Mouse (Mus musculus): ENCODE results near the gene Prkce. TPM values are rescaled to one million over a fixed set of nuclear protein-coding genes. Genes with fewer than 3 reads are reported as not detected.

Gene Prkce
- polyA plus RNA-seq, 1 experiment from 2014 or later: 7.4 TPM

- H3K36me3 ChIP-seq (ENCODE audit: control insufficient read depth, insufficient read depth, low read length): no peaks in the 10 kb centered on the region
- no peak for DNase-seq (ENCODE audit: low spot score)
- H3K4me1 ChIP-seq (replicated peaks; ENCODE audit: control insufficient read depth, insufficient read depth, low read length): no peaks in the 10 kb centered on the region
- H3K9ac ChIP-seq (ENCODE audit: low read depth, low read length): no peak overlapping the region
- H3K27me3 ChIP-seq (ENCODE audit: control insufficient read depth, insufficient read depth, low read length): no peaks in the 10 kb centered on the region
- H3K9me3 ChIP-seq (ENCODE audit: control insufficient read depth, low read length): no peaks in the 10 kb centered on the region
- no peak overlapping the region for H3K27ac ChIP-seq (ENCODE audit: low read depth, low read length)
- no peak overlapping the region for H3K4me3 ChIP-seq (ENCODE audit: low read depth, low read length)
- no peak for ATAC-seq (ENCODE audit: low FRiP score)
- no peak overlapping the region for H3K4me2 ChIP-seq (replicated peaks; ENCODE audit: low read depth, low read length)
- 94% methylated on average over 1 of the region's 1 CpGs for WGBS
Observed at GRCm38 (mm10) chr17:86187777-86188176, 20.2 kb downstream of the Prkce start.

GRCm38 (mm10) chr17:86193979-86194378 is 26.4 kb downstream of the Prkce start:
- no peak for DNase-seq (ENCODE audit: low spot score)
- Histone ChIP-seq H3K36me3 (ENCODE audit: control insufficient read depth, insufficient read depth, low read length) (no peaks in the 10 kb centered on the region), H3K4me2 (replicated peaks; ENCODE audit: low read depth, low read length) (no peak overlapping the region), H3K27ac (ENCODE audit: low read depth, low read length) (no peak overlapping the region), H3K9ac (ENCODE audit: low read depth, low read length) (no peak overlapping the region), H3K9me3 (ENCODE audit: control insufficient read depth, low read length) (no peaks in the 10 kb centered on the region), H3K4me3 (ENCODE audit: low read depth, low read length) (no peak overlapping the region), H3K27me3 (ENCODE audit: control insufficient read depth, insufficient read depth, low read length) (no peaks in the 10 kb centered on the region), H3K4me1 (replicated peaks; ENCODE audit: control insufficient read depth, insufficient read depth, low read length) (no peaks in the 10 kb centered on the region)
- WGBS: 89% methylated on average over 6 of the region's 6 CpGs
- no peak for ATAC-seq (ENCODE audit: low FRiP score)

GRCm38 (mm10) chr17:86194921-86195320 is 27.3 kb downstream of the Prkce start:
- H3K27me3 ChIP-seq (ENCODE audit: control insufficient read depth, insufficient read depth, low read length): no peaks in the 10 kb centered on the region
- H3K9me3 ChIP-seq (ENCODE audit: control insufficient read depth, low read length): no peaks in the 10 kb centered on the region
- H3K9ac ChIP-seq (ENCODE audit: low read depth, low read length): no peak overlapping the region
- H3K4me3 ChIP-seq (ENCODE audit: low read depth, low read length): no peak overlapping the region
- no peak overlapping the region for H3K27ac ChIP-seq (ENCODE audit: low read depth, low read length)
- H3K4me1 ChIP-seq (replicated peaks; ENCODE audit: control insufficient read depth, insufficient read depth, low read length): no peaks in the 10 kb centered on the region
- 86% methylated on average over 8 of the region's 8 CpGs for WGBS
- H3K36me3 ChIP-seq (ENCODE audit: control insufficient read depth, insufficient read depth, low read length): no peaks in the 10 kb centered on the region
- no peak for ATAC-seq (ENCODE audit: low FRiP score)
- DNase-seq (ENCODE audit: low spot score): no peak
- H3K4me2 ChIP-seq (replicated peaks; ENCODE audit: low read depth, low read length): no peak overlapping the region

- ATAC-seq (ENCODE audit: low FRiP score) (no peak), DNase-seq (ENCODE audit: low spot score) (no peak)
- H3K4me3 ChIP-seq (ENCODE audit: low read depth, low read length): no peak overlapping the region
- H3K4me1 ChIP-seq (replicated peaks; ENCODE audit: control insufficient read depth, insufficient read depth, low read length): no peaks in the 10 kb centered on the region
- no peak overlapping the region for H3K4me2 ChIP-seq (replicated peaks; ENCODE audit: low read depth, low read length)
- WGBS: 89% methylated on average over 16 of the region's 16 CpGs
- no peak overlapping the region for H3K27ac ChIP-seq (ENCODE audit: low read depth, low read length)
- H3K36me3 ChIP-seq (ENCODE audit: control insufficient read depth, insufficient read depth, low read length): no peaks in the 10 kb centered on the region
- no peaks in the 10 kb centered on the region for H3K27me3 ChIP-seq (ENCODE audit: control insufficient read depth, insufficient read depth, low read length)
- no peaks in the 10 kb centered on the region for H3K9me3 ChIP-seq (ENCODE audit: control insufficient read depth, low read length)
- H3K9ac ChIP-seq (ENCODE audit: low read depth, low read length): no peak overlapping the region
Observed at GRCm38 (mm10) chr17:86198496-86199465, 31.2 kb downstream of the Prkce start.

- Histone ChIP-seq H3K9ac (ENCODE audit: low read depth, low read length) (no peak overlapping the region), H3K27me3 (ENCODE audit: control insufficient read depth, insufficient read depth, low read length) (no peaks in the 10 kb centered on the region), H3K9me3 (ENCODE audit: control insufficient read depth, low read length) (no peaks in the 10 kb centered on the region), H3K4me1 (replicated peaks; ENCODE audit: control insufficient read depth, insufficient read depth, low read length) (no peaks in the 10 kb centered on the region), H3K4me2 (replicated peaks; ENCODE audit: low read depth, low read length) (no peak overlapping the region), H3K36me3 (ENCODE audit: control insufficient read depth, insufficient read depth, low read length) (no peaks in the 10 kb centered on the region), H3K4me3 (ENCODE audit: low read depth, low read length) (no peak overlapping the region), H3K27ac (ENCODE audit: low read depth, low read length) (no peak overlapping the region)
- ATAC-seq (ENCODE audit: low FRiP score) (no peak), DNase-seq (ENCODE audit: low spot score) (no peak)
- 94% methylated on average over 7 of the region's 7 CpGs for WGBS
Observed at GRCm38 (mm10) chr17:86201981-86202380, 34.4 kb downstream of the Prkce start.

GRCm38 (mm10) chr17:86202972-86203371 is 35.4 kb downstream of the Prkce start:
- Histone ChIP-seq H3K27me3 (ENCODE audit: control insufficient read depth, insufficient read depth, low read length) (no peaks in the 10 kb centered on the region), H3K4me2 (replicated peaks; ENCODE audit: low read depth, low read length) (no peak overlapping the region), H3K9ac (ENCODE audit: low read depth, low read length) (no peak overlapping the region), H3K36me3 (ENCODE audit: control insufficient read depth, insufficient read depth, low read length) (no peaks in the 10 kb centered on the region), H3K4me1 (replicated peaks; ENCODE audit: control insufficient read depth, insufficient read depth, low read length) (no peaks in the 10 kb centered on the region), H3K27ac (ENCODE audit: low read depth, low read length) (no peak overlapping the region), H3K9me3 (ENCODE audit: control insufficient read depth, low read length) (no peaks in the 10 kb centered on the region), H3K4me3 (ENCODE audit: low read depth, low read length) (no peak overlapping the region)
- ATAC-seq (ENCODE audit: low FRiP score) (no peak), DNase-seq (ENCODE audit: low spot score) (no peak)
- WGBS: 93% methylated on average over 6 of the region's 6 CpGs

- H3K27me3 ChIP-seq (ENCODE audit: control insufficient read depth, insufficient read depth, low read length): no peaks in the 10 kb centered on the region
- no peak overlapping the region for H3K4me3 ChIP-seq (ENCODE audit: low read depth, low read length)
- no peak overlapping the region for H3K9ac ChIP-seq (ENCODE audit: low read depth, low read length)
- H3K27ac ChIP-seq (ENCODE audit: low read depth, low read length): no peak overlapping the region
- H3K36me3 ChIP-seq (ENCODE audit: control insufficient read depth, insufficient read depth, low read length): no peaks in the 10 kb centered on the region
- WGBS: 64% methylated on average over 20 of the region's 20 CpGs
- no peaks in the 10 kb centered on the region for H3K4me1 ChIP-seq (replicated peaks; ENCODE audit: control insufficient read depth, insufficient read depth, low read length)
- no peak for ATAC-seq (ENCODE audit: low FRiP score)
- H3K9me3 ChIP-seq (ENCODE audit: control insufficient read depth, low read length): no peaks in the 10 kb centered on the region
- no peak for DNase-seq (ENCODE audit: low spot score)
- H3K4me2 ChIP-seq (replicated peaks; ENCODE audit: low read depth, low read length): no peak overlapping the region
Observed at GRCm38 (mm10) chr17:86203531-86204450, 36.2 kb downstream of the Prkce start.

GRCm38 (mm10) chr17:86206289-86206688 is 38.7 kb downstream of the Prkce start:
- no peaks in the 10 kb centered on the region for H3K27me3 ChIP-seq (ENCODE audit: control insufficient read depth, insufficient read depth, low read length)
- H3K9me3 ChIP-seq (ENCODE audit: control insufficient read depth, low read length): no peaks in the 10 kb centered on the region
- no peak overlapping the region for H3K4me3 ChIP-seq (ENCODE audit: low read depth, low read length)
- H3K27ac ChIP-seq (ENCODE audit: low read depth, low read length): no peak overlapping the region
- DNase-seq (ENCODE audit: low spot score) (no peak), ATAC-seq (ENCODE audit: low FRiP score) (no peak)
- no peak overlapping the region for H3K4me2 ChIP-seq (replicated peaks; ENCODE audit: low read depth, low read length)
- WGBS: 91% methylated on average over 8 of the region's 8 CpGs
- H3K4me1 ChIP-seq (replicated peaks; ENCODE audit: control insufficient read depth, insufficient read depth, low read length): no peaks in the 10 kb centered on the region
- H3K36me3 ChIP-seq (ENCODE audit: control insufficient read depth, insufficient read depth, low read length): no peaks in the 10 kb centered on the region
- H3K9ac ChIP-seq (ENCODE audit: low read depth, low read length): no peak overlapping the region

All from hindbrain, embryonic 11.5 days (tissue).